Mouse (Mus musculus) NIH3T3 (cell line): ENCODE results near the gene Dnaaf3.
"Not testable (repeated sequence)": the region's sequence is repeated elsewhere in the genome, so short reads cannot be mapped to it uniquely, and the experiment has no call there.

Source experiments
- DNase-seq: peaks from one replicate; pipeline ENCODE4 v3.0.0-alpha.2; 2012; ENCODE audit warnings: low read depth

Gene Dnaaf3

GRCm38 (mm10) chr7:4532005-4532729, at the start of gene Dnaaf3:
Dnaaf3 (minus strand) TSS chr7:4532453.
- DNase-seq, result peak; percentile 58

- DNase-seq, result not testable (repeated sequence)
Observed at GRCm38 (mm10) chr7:4581481-4581880, 49.2 kb upstream of the Dnaaf3 start.

- not testable (repeated sequence) for DNase-seq
Observed at GRCm38 (mm10) chr7:4572361-4572760, 40.1 kb upstream of the Dnaaf3 start.

GRCm38 (mm10) chr7:4562660-4563059, 30.4 kb upstream of the Dnaaf3 start:
- no peak for DNase-seq

- DNase-seq, result no peak
Observed at GRCm38 (mm10) chr7:4557167-4557560, 24.9 kb upstream of the Dnaaf3 start.

GRCm38 (mm10) chr7:4556256-4557166, 24.3 kb upstream of the Dnaaf3 start:
- peak; percentile 94 for DNase-seq

GRCm38 (mm10) chr7:4547221-4547641, 15.0 kb upstream of the Dnaaf3 start, which contains the start of gene Syt5:
Syt5 (minus strand) TSS chr7:4547541.
- DNase-seq, result no peak

- no peak for DNase-seq
Observed at GRCm38 (mm10) chr7:4546591-4547131, 14.4 kb upstream of the Dnaaf3 start.

- no peak for DNase-seq
Observed at GRCm38 (mm10) chr7:4546050-4546449, 13.8 kb upstream of the Dnaaf3 start.

- no peak for DNase-seq
Observed at GRCm38 (mm10) chr7:4542013-4542412, 9.8 kb upstream of the Dnaaf3 start.

GRCm38 (mm10) chr7:4541344-4541743, 9.1 kb upstream of the Dnaaf3 start:
- no peak for DNase-seq

- DNase-seq, result no peak
Observed at GRCm38 (mm10) chr7:4539019-4539418, 6.8 kb upstream of the Dnaaf3 start.

- no peak for DNase-seq
Observed at GRCm38 (mm10) chr7:4537181-4537580, 4.9 kb upstream of the Dnaaf3 start.

GRCm38 (mm10) chr7:4536369-4536768, 4.1 kb upstream of the Dnaaf3 start:
- no peak for DNase-seq

- DNase-seq, result not testable (repeated sequence)
Observed at GRCm38 (mm10) chr7:4530166-4530565, 2.1 kb downstream of the Dnaaf3 start.

- no peak for DNase-seq
Observed at GRCm38 (mm10) chr7:4527302-4527689, 5.0 kb downstream of the Dnaaf3 start.

GRCm38 (mm10) chr7:4526341-4527301, 5.6 kb downstream of the Dnaaf3 start:
- peak; percentile 79 for DNase-seq

GRCm38 (mm10) chr7:4524212-4524922, 7.9 kb downstream of the Dnaaf3 start, which contains the start of gene Tnni3:
Tnni3 (minus strand) TSS chr7:4524229.
- DNase-seq, result peak; percentile 73

- DNase-seq, result no peak
Observed at GRCm38 (mm10) chr7:4523205-4524130, 8.8 kb downstream of the Dnaaf3 start.

GRCm38 (mm10) chr7:4522292-4522691, 10.0 kb downstream of the Dnaaf3 start:
- DNase-seq, result no peak
